Mouse (Mus musculus) thymus, adult 2 months (tissue): ENCODE measurements around the gene Wrap53. TPM values are rescaled to one million over a fixed set of nuclear protein-coding genes. Genes with fewer than 3 reads are reported as not detected.

Source experiments
- DNase-seq: peaks from one replicate; pipeline ENCODE4 v3.0.0; 2021
- H3K27ac ChIP-seq: fragments of 200-500 bp; 2 replicates; pipeline ENCODE4 v1.5.1; 2012; ENCODE audit warnings: low read length, control low read depth; ENCODE audit not compliant: control insufficient read depth, insufficient read depth
- H3K27me3 ChIP-seq: fragments of 200-500 bp; 2 replicates; pipeline ENCODE4 v1.6.1; 2012; ENCODE audit warnings: mild to moderate bottlenecking, low read length, moderate library complexity, mixed read lengths; ENCODE audit not compliant: control insufficient read depth, insufficient read depth
- H3K36me3 ChIP-seq: fragments of 200-500 bp; 2 replicates; pipeline ENCODE4 v1.6.1; 2012; ENCODE audit warnings: mild to moderate bottlenecking, low read length, moderate library complexity; ENCODE audit not compliant: control insufficient read depth, insufficient read depth
- H3K4me1 ChIP-seq: fragments of 200-500 bp; replicated peaks from 2 replicates; pipeline ENCODE4 v1.6.1; 2012; ENCODE audit warnings: low read length; ENCODE audit not compliant: control insufficient read depth, insufficient read depth
- H3K4me3 ChIP-seq: fragments of 200-500 bp; 2 replicates; pipeline ENCODE4 v1.5.1; 2012; ENCODE audit warnings: mild to moderate bottlenecking, low read length, control low read depth, moderate library complexity; ENCODE audit not compliant: control insufficient read depth, insufficient read depth
- CTCF ChIP-seq: fragments of 200-500 bp; IDR thresholded peaks from 2 replicates; pipeline ENCODE4 v1.5.1; 2012; ENCODE audit warnings: mild to moderate bottlenecking, control low read depth, low read length, moderate library complexity, borderline replicate concordance; ENCODE audit not compliant: control insufficient read depth, poor library complexity, insufficient read depth; ENCODE audit errors: extremely low read depth
- POLR2A ChIP-seq: fragments of 200-500 bp; IDR thresholded peaks from 2 replicates; pipeline ENCODE4 v1.6.1; 2012; ENCODE audit warnings: mild to moderate bottlenecking, low read length, control low read depth, moderate library complexity; ENCODE audit not compliant: control insufficient read depth, poor library complexity, insufficient read depth; ENCODE audit errors: extremely low read depth
- WGBS: fragments of 180-500 bp; shearing (Covaris S2); methylation state at CpG from one replicate; pipeline ENCODE4 v1.1.7; 2018; 5-methylcytosine and 5-hydroxymethylcytosine counted together
- polyA plus RNA-seq: library from polyadenylated mRNA; depleted of rRNA; stranded (reverse); fragments of >200 nt; gene quantifications from 2 replicates; pipeline ENCODE4 v1.2.3, GENCODE M21; 2012

Wrap53 gene
- polyA plus RNA-seq, 1 experiment, result 41.2 TPM

- peaks cover 4% of the 10 kb centered on the region for H3K36me3 ChIP-seq
- H3K27me3 ChIP-seq, result no peaks in the 10 kb centered on the region
- DNase-seq, result no peak
- TF ChIP-seq POLR2A, result no peak
- TF ChIP-seq CTCF, result no peak
- 5% methylated on average over 8 of the region's 8 CpGs for WGBS
- no peak overlapping the region for H3K27ac ChIP-seq
- peaks cover 20% of the 10 kb centered on the region for H3K4me1 ChIP-seq
- H3K4me3 ChIP-seq, result peak overlapping the region; percentile 95; the same call in 1 of the 2 replicates
Observed at GRCm38 (mm10) chr11:69581814-69582213, 1.8 kb upstream of the Wrap53 start.

GRCm38 (mm10) chr11:69581147-69581688 lies 1.2 kb upstream of the Wrap53 start:
- TF ChIP-seq CTCF, result no peak; the same call in 1 of the 2 replicates
- 0 out of 2 replicates have a peak, but pooled peaks have one; percentile 43 for TF ChIP-seq POLR2A
- peak overlapping the region; percentile 95 for H3K4me3 ChIP-seq
- no peaks in the 10 kb centered on the region for H3K36me3 ChIP-seq
- peak overlapping the region; percentile 98 for H3K27ac ChIP-seq
- peak; percentile 89 for DNase-seq
- no peaks in the 10 kb centered on the region for H3K27me3 ChIP-seq
- under 1% methylated on average over 36 of the region's 36 CpGs for WGBS
- peaks cover 21% of the 10 kb centered on the region for H3K4me1 ChIP-seq

- H3K27me3 ChIP-seq, result no peaks in the 10 kb centered on the region
- TF ChIP-seq POLR2A (no peak), CTCF (no peak)
- H3K4me3 ChIP-seq, result peak overlapping the region; percentile 95
- no peaks in the 10 kb centered on the region for H3K36me3 ChIP-seq
- WGBS, result under 1% methylated on average over 25 of the region's 25 CpGs
- peak overlapping the region; percentile 98 for H3K27ac ChIP-seq
- DNase-seq, result no peak
- H3K4me1 ChIP-seq, result peaks cover 21% of the 10 kb centered on the region
Observed at GRCm38 (mm10) chr11:69580572-69581146, 604 bp upstream of the Wrap53 start.

- no peaks in the 10 kb centered on the region for H3K36me3 ChIP-seq
- H3K27ac ChIP-seq, result peak overlapping the region; percentile 70
- H3K4me3 ChIP-seq, result peak overlapping the region; percentile 95
- H3K27me3 ChIP-seq, result no peaks in the 10 kb centered on the region
- peaks cover 23% of the 10 kb centered on the region for H3K4me1 ChIP-seq
- under 1% methylated on average over 39 of the region's 39 CpGs for WGBS
- TF ChIP-seq CTCF, result peak; percentile 94
- TF ChIP-seq POLR2A, result peak; percentile 56; the same call in 1 of the 2 replicates
- DNase-seq, result peak; percentile 96
Observed at GRCm38 (mm10) chr11:69579128-69580017, 682 bp downstream of the Wrap53 start.

GRCm38 (mm10) chr11:69578301-69578700 lies 1.8 kb downstream of the Wrap53 start:
- peak overlapping the region; percentile 77 for H3K4me3 ChIP-seq
- peak overlapping the region; percentile 36; the same call in 1 of the 2 replicates for H3K27ac ChIP-seq
- TF ChIP-seq POLR2A, result no peak
- TF ChIP-seq CTCF, result no peak
- WGBS, result 12% methylated on average over 15 of the region's 15 CpGs
- no peaks in the 10 kb centered on the region for H3K27me3 ChIP-seq
- no peaks in the 10 kb centered on the region for H3K36me3 ChIP-seq
- peaks cover 23% of the 10 kb centered on the region for H3K4me1 ChIP-seq
- DNase-seq, result no peak

GRCm38 (mm10) chr11:69576307-69576706 lies 3.7 kb downstream of the Wrap53 start:
- WGBS, result 90% methylated on average over 5 of the region's 5 CpGs
- TF ChIP-seq POLR2A (no peak), CTCF (no peak)
- Histone ChIP-seq H3K4me1 (peaks cover 26% of the 10 kb centered on the region), H3K36me3 (no peaks in the 10 kb centered on the region), H3K27me3 (no peaks in the 10 kb centered on the region), H3K27ac (no peak overlapping the region), H3K4me3 (no peak overlapping the region)
- no peak for DNase-seq
